Mouse (Mus musculus): ENCODE measurements around the gene Apoa2. TPM values are rescaled to one million over a fixed set of nuclear protein-coding genes. Genes with fewer than 3 reads are reported as not detected.

The Apoa2 gene
- 1 to 10 TPM; 1.3 to 3.2 TPM for total RNA-seq (2021)
- long read RNA-seq, experiment 1: 0 reads
- long read RNA-seq, experiment 2, partial matches to known transcripts: 1 of 2 reads
- long read RNA-seq, experiment 2, other reads (novel, unspliced or antisense): 1 of 2 reads

- DNase-seq (ENCODE audit: low spot score in 2 of 2): no peak
These were observed at the start of gene Apoa2 for GRCm38 (mm10) chr1:171224857-171225256. Gene Apoa2, plus strand, starts transcription at chr1:171225054.

DNA sequence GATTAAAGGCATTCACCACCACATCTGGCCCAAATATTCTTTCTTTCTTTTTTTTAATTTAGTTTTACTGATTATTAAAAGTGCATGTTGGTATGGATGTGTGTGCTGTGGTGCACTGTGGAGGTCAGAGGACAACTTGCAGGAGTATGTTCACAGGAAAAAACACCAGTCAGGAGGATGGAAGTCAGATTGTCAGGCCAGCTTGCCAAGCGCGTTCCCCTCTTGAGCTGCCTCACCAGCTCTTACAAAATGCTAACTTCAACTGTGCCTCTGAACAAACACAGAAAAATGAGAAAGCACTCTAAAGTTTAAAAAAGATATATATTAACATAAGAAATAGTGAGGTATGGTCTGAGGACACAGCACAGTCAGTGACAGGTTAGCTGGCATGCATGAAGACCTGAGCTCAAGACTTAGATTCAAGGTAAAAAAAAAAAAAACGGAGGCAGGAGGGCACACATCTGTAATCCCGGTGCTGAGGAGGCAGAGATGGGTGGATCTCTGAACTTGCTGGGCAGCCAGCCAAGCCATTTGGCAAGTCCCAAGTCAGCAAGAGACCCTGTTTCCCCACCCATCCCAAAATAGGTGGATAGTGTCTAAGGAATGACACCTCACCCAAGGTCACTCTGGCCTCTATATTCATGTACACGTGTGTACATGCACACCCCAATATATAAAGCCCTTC lies 45.2 kb upstream of the Apoa2 start:
- DNase-seq (ENCODE audit: low spot score in 2 of 2): no peak

DNA sequence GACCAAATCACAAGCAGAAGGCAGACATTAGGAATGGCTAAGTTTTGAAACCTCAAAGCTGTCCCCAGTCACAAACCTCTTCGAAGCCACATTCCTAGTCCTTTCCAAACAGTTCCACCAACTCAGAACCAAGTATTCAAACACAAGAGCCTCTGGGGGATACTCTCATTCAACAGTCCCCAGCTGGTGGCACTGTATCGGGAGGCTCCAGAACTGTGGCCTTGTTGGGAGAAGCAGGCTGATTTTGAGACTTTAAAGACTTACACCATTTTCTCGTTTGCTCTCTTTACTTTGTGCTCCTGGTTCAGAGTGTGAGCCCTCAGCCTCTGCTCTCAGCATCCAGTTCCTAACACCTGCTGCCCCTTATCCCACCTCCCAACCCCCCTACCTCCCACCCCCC lies 41.8 kb upstream of the Apoa2 start:
- no peak for DNase-seq (ENCODE audit: low spot score in 2 of 2)

DNA sequence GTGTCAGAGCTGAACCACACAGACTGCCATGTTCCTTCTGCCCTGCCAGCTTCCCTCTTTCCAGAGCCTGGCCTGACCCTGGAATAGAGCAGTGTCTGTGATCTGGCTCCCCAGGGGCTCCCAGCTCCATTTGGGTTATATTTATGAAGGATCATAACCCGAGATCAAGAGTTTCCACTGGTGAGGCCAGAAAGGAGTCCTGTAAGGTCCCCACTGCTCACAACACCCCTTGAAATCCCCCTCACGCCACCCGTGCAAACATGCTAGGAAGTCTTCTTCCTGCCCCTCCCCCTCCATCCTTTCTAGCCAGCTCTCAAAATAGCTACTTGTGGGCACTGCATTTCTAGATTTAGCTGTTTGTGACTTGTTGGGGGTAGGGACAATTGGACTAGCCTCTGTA lies 41.2 kb upstream of the Apoa2 start:
- DNase-seq (ENCODE audit: low spot score in 2 of 2): no peak

- DNase-seq (ENCODE audit: low spot score in 2 of 2): no peak
These were observed 40.5 kb upstream of the Apoa2 start for GRCm38 (mm10) chr1:171184314-171184713.

GRCm38 (mm10) chr1:171185655-171186054 lies 39.2 kb upstream of the Apoa2 start:
- no peak for DNase-seq (ENCODE audit: low spot score in 2 of 2)

GRCm38 (mm10) chr1:171187851-171188700 lies 36.8 kb upstream of the Apoa2 start:
- DNase-seq (ENCODE audit: low spot score in 2 of 2): no peak

DNA sequence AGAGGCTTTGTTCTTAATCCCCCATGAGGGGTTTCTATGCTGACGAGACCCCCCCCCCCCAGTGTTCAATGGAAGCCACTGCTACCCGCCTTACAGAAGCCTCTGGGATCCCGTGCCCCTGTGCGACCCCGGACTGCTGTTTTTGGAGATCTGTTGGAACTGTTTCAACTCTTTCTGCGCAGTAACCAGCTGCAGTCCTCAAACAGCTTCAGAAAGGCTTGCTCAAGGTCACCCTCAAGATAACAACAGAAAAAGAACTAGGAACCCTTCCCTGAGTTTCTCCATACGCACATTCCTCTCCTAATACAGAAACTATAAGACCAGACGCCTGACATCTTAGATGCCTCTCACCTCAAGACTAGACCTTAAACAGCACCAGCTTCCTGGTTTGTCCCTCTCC lies 35.8 kb upstream of the Apoa2 start:
- no peak for DNase-seq (ENCODE audit: low spot score in 2 of 2)

DNA sequence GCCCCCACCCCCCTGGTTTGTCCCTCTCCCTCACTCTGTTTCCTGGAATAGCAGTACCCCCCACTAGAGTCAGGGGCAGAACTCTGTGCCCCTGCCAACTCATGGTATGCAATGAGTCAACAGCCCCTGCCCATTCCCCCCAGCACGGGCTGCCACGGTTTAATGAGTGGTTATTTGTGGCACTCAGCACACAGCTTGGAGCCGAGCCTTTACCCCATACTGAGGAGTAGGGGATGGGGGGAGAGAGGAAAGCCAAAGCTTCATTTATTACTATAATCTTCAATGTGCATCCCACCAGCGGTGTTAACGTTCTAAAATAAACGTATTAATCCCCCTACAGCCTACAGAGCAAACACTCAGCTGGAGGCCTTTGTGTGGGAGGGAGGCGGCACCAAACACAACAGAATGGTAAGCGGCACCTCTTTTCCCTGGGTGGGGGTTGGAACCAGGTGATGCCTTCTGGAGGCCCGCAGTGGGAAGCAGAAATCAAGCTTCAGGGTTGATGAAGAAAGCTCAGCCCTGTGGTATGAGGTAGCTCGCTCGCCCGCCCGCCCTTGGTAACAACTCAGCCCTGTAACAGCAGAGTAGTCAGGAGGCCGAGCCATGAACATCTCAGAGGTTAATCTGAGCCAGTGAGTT lies 35.3 kb upstream of the Apoa2 start:
- DNase-seq (ENCODE audit: low spot score in 2 of 2): no peak

GRCm38 (mm10) chr1:171190832-171191231 lies 34.0 kb upstream of the Apoa2 start:
- DNase-seq (ENCODE audit: low spot score in 2 of 2): no peak

DNA sequence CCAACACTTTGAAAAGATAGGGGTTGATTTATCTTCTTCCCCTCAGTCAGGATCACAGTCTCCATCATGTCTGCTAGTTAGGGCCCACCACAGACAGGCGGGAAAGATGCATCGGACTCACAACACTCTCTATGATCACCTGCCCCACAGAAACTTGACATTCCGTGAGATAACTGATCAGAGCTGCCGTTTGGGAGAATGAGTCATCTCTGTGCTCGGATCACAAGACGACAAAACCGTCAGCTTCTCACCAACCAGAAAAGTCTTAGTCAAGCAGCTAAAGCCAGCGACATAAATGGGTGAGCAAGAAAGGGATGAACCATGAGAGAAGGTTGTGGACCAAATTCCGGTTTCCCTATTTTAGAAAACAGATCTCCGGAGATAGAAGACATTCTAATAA lies 32.6 kb upstream of the Apoa2 start:
- no peak for DNase-seq (ENCODE audit: low spot score in 2 of 2)

GRCm38 (mm10) chr1:171193093-171193840 lies 31.6 kb upstream of the Apoa2 start:
- DNase-seq (ENCODE audit: low spot score in 2 of 2): no peak

GRCm38 (mm10) chr1:171193911-171194830 lies 30.7 kb upstream of the Apoa2 start:
- DNase-seq (ENCODE audit: low spot score in 2 of 2): no peak

DNA sequence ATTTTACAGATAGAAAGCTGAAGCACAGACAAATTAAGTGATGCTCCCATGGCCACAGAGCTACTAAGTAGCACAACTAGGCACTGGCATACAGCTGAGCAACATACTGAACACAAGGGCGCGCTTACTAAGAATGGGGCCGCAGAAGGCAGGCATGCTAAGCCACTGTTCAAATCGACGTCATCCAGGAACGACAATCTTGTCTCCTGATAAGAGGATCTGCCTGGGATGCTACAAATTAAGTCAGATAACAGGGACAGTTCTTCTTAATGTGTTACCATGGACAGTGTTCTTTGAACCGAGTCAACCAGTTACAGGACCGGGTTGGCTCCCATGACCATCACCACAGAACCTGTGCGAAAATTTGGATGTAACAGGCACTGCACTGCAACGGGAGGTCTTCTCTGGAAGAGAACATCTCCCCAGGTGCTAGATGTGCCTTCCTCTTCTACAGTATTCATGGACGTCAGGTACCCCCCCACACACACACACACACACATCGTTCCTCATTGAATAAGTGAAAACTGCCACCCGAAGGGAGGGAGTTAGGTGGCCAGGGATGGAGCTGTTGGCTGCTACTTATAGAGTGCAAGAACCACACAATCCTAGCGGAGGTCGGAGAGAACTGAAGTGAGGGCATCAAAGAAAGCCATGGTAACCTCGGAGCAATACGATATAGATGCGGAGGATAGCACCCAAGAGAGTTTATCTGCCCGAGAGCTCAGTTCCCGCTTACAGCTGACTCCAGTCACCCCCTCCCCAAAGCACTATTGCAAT lies 29.6 kb upstream of the Apoa2 start:
- DNase-seq (ENCODE audit: low spot score in 2 of 2): no peak

- DNase-seq (ENCODE audit: low spot score in 2 of 2): peak in 1 of 2 experiments; percentile 43
These were observed 28.9 kb upstream of the Apoa2 start, which contains the start of gene Pcp4l1 for GRCm38 (mm10) chr1:171195887-171196397. Gene Pcp4l1, minus strand, starts transcription at chr1:171196268.

GRCm38 (mm10) chr1:171199532-171199931 lies 25.3 kb upstream of the Apoa2 start:
- DNase-seq (ENCODE audit: low spot score in 2 of 2): no peak

GRCm38 (mm10) chr1:171200769-171201168 lies 24.1 kb upstream of the Apoa2 start:
- DNase-seq (ENCODE audit: low spot score in 2 of 2): no peak

DNA sequence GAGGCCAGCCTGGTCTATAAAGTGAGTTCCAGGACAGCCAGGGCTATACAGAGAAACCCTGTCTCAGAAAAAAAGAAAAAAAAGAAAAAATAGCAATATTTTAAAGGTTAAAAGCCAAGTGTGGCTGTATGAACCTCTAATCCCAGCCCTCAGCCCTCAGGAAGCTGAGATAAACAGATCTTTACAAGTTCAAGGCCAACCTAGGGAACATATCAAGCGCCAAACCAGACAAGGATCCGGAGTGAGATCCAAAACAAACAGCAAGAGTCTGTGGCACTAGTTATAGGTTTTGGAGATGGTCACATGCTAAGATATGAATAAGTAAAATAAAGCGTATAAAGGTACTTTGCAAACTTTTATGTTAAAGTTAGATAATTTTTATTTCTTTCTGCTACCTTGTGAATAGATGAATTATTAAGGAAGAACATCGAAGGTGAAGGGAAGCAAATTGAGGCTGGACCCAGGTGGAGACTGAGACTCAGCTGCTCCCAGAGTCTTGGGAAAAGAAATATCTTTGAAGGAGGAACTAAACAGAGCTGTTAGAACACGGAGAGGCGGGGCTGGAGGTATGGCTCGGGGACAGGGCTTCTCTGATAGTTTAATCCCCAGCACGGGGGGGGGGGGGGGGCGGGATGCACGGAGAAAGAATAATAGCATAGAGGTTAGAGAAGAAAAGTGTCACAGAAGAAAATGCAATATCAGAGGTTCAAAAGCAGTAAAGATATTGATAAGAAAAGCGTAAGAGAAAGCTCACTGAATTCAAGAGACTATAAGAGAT lies 21.2 kb upstream of the Apoa2 start:
- no peak for DNase-seq (ENCODE audit: low spot score in 2 of 2)
